Mouse (Mus musculus): ENCODE results near the gene Zc2hc1c. TPM values are rescaled to one million over a fixed set of nuclear protein-coding genes. Genes with fewer than 3 reads are reported as not detected.

The Zc2hc1c gene
- polyA plus RNA-seq, 1 experiment from 2014 or later = 0.96 TPM

DNA sequence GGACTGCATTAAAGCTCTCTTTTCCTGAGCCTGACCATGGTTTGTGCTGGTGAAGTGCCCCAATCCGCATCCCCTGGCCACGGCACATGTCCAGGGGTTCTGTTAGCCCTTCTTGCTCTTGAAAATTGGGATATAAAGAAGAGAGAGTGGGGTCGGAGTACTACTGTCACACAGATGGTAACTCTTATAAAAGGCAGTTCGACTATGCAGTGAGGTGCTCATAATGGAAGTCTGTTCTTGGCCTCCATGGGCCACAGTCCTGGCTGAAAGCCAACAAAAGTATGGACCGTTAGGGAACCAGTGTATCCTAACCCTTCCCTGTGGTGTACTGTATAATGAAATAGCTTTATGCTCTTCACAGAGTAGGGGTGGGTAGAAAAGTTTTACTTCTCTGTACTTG is 8.5 kb downstream of the Zc2hc1c start:
- Histone ChIP-seq H3K4me1 (replicated peaks; ENCODE audit: control insufficient read depth, insufficient read depth, low read length) (no peaks in the 10 kb centered on the region), H3K27me3 (replicated peaks; ENCODE audit: control insufficient read depth, insufficient read depth, low read length) (no peaks in the 10 kb centered on the region), H3K4me2 (replicated peaks; ENCODE audit: low read depth) (no peak overlapping the region), H3K4me3 (ENCODE audit: low read depth, low read length) (no peak overlapping the region), H3K9me3 (ENCODE audit: control insufficient read depth) (no peaks in the 10 kb centered on the region), H3K9ac (ENCODE audit: low read depth, low read length) (no peak overlapping the region), H3K36me3 (ENCODE audit: control insufficient read depth, insufficient read depth) (peaks cover 15% of the 10 kb centered on the region), H3K27ac (ENCODE audit: low read depth, low read length) (no peak overlapping the region)
- 79% methylated on average over 5 of the region's 5 CpGs for WGBS
- no peak for TF ChIP-seq CTCF (IDR thresholded peaks at IDR 0.05; ENCODE audit: low read depth)
- ATAC-seq = no peak

DNA sequence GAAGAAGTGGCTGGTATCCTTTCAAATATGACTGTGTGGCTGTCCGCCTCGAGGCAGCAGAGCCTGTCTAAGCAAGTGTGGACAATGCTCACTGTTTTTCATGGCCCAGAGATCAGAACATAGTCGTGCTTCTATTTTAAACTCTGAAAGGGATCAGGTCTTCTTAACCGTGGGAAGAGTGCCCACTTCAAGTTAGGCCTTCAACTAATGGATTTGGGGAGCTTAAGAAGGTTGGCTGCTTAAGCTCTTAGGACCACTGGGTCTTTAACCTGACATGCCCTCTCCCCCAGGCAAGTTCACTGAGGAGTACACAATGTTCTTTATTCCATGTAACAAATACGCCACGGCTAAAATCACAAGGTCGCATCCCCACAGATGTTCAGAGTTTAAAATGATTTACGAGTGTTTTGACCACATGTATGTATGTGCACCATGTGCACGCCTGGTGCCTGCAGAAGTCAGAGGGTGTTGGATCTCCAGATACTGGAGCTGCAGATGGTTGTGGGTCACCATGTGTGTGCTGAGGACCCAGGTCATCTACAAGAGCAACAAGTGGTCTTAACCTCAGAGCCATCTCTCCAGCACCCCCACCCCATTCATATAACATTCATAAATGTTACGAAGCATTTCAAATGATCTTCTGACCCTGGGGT is 9.1 kb downstream of the Zc2hc1c start:
- H3K4me1 ChIP-seq (replicated peaks; ENCODE audit: control insufficient read depth, insufficient read depth, low read length) = no peaks in the 10 kb centered on the region
- peaks cover 19% of the 10 kb centered on the region for H3K36me3 ChIP-seq (ENCODE audit: control insufficient read depth, insufficient read depth)
- no peaks in the 10 kb centered on the region for H3K9me3 ChIP-seq (ENCODE audit: control insufficient read depth)
- no peak overlapping the region for H3K4me3 ChIP-seq (ENCODE audit: low read depth, low read length)
- no peaks in the 10 kb centered on the region for H3K27me3 ChIP-seq (replicated peaks; ENCODE audit: control insufficient read depth, insufficient read depth, low read length)
- H3K9ac ChIP-seq (ENCODE audit: low read depth, low read length) = no peak overlapping the region
- no peak overlapping the region for H3K4me2 ChIP-seq (replicated peaks; ENCODE audit: low read depth)
- no peak overlapping the region for H3K27ac ChIP-seq (ENCODE audit: low read depth, low read length)
- no peak for ATAC-seq
- TF ChIP-seq CTCF (IDR thresholded peaks at IDR 0.05; ENCODE audit: low read depth) = no peak
- WGBS = 82% methylated on average over 10 of the region's 10 CpGs

DNA sequence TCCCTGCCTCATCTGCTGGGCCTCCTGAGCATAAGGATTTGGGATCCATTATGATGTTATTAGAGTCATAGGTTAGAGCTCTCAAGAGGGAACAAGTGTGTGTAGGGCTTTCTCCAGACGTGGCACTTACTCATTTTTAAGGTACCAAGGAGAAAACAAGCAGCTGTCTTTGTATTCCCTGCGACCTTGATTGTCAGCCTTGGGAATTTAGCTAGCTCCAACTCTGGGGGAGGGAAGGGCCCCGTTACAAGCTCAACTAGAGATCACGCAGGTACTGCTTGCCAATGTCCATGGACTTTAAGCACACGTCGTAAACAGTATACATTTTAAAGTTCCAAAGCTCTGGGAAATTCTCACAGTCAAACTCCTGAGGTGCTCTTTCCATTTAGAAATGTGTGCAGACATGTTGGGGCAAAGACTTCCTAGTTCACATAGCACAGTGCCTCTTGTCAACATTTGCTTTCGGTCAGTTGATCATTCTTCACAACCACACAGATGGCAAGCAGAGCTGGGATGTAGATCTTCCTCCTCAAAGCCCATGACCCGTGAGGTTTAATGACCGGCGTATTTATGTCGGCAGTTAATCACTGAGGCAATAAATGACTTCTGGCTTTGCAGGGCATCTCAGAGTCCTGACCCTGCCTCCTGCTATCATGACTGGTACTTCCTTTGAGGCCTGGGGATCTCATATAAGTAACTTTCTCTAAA is 9.9 kb downstream of the Zc2hc1c start:
- H3K9ac ChIP-seq (ENCODE audit: low read depth, low read length) = no peak overlapping the region
- no peak overlapping the region for H3K4me3 ChIP-seq (ENCODE audit: low read depth, low read length)
- H3K27me3 ChIP-seq (replicated peaks; ENCODE audit: control insufficient read depth, insufficient read depth, low read length) = no peaks in the 10 kb centered on the region
- H3K27ac ChIP-seq (ENCODE audit: low read depth, low read length) = no peak overlapping the region
- H3K36me3 ChIP-seq (ENCODE audit: control insufficient read depth, insufficient read depth) = peaks cover 24% of the 10 kb centered on the region
- WGBS = 31% methylated on average over 11 of the region's 11 CpGs
- no peaks in the 10 kb centered on the region for H3K4me1 ChIP-seq (replicated peaks; ENCODE audit: control insufficient read depth, insufficient read depth, low read length)
- no peaks in the 10 kb centered on the region for H3K9me3 ChIP-seq (ENCODE audit: control insufficient read depth)
- ATAC-seq = peak; percentile 61; the same call in 1 of the 2 replicates
- no peak overlapping the region for H3K4me2 ChIP-seq (replicated peaks; ENCODE audit: low read depth)
- TF ChIP-seq CTCF (IDR thresholded peaks at IDR 0.05; ENCODE audit: low read depth) = no peak

DNA sequence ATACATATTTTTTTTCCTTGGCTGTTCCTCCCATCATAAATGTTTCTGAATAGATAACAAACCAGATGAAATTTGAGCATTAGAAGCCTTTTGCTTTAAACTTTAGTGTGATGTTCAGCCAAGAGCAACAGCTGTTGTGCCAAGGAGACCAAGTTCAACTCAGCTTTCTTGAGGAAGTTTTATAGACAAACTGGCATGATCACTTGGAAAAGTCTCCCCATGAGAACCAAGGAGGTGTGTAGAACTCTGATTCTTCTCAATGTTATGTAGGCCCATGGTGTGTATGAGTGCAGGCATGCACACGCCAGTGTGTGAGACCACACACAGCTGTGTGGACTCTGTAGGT is 10.4 kb downstream of the Zc2hc1c start:
- H3K27me3 ChIP-seq (replicated peaks; ENCODE audit: control insufficient read depth, insufficient read depth, low read length) = no peaks in the 10 kb centered on the region
- no peaks in the 10 kb centered on the region for H3K9me3 ChIP-seq (ENCODE audit: control insufficient read depth)
- WGBS = 63% methylated on average over 1 of the region's 1 CpGs
- H3K4me2 ChIP-seq (replicated peaks; ENCODE audit: low read depth) = no peak overlapping the region
- no peak for ATAC-seq
- no peak overlapping the region for H3K27ac ChIP-seq (ENCODE audit: low read depth, low read length)
- no peak for TF ChIP-seq CTCF (IDR thresholded peaks at IDR 0.05; ENCODE audit: low read depth)
- no peak overlapping the region for H3K9ac ChIP-seq (ENCODE audit: low read depth, low read length)
- H3K4me1 ChIP-seq (replicated peaks; ENCODE audit: control insufficient read depth, insufficient read depth, low read length) = no peaks in the 10 kb centered on the region
- peaks cover 28% of the 10 kb centered on the region for H3K36me3 ChIP-seq (ENCODE audit: control insufficient read depth, insufficient read depth)
- no peak overlapping the region for H3K4me3 ChIP-seq (ENCODE audit: low read depth, low read length)

DNA sequence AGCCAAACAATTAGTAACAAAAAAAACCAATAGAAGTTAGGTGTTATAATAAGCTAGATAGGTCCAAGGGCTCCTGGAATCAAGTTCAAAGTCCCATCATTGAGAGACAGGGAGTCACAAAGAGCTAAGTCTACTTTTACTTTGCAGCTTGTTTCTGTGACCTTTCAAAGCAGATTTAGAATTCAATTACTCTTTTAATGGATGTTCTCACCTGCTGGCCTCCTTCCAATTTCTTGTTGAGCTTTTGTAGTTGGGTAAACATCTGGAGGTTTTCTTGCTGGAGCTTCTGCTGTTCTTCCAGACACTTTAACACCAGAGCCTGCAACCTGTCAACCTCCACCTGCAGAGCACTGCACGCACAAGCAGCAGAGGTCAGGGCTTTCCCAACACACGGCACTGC is 14.9 kb downstream of the Zc2hc1c start:
- Histone ChIP-seq H3K4me3 (ENCODE audit: low read depth, low read length) (no peak overlapping the region), H3K4me1 (replicated peaks; ENCODE audit: control insufficient read depth, insufficient read depth, low read length) (no peaks in the 10 kb centered on the region), H3K27me3 (replicated peaks; ENCODE audit: control insufficient read depth, insufficient read depth, low read length) (no peaks in the 10 kb centered on the region), H3K4me2 (replicated peaks; ENCODE audit: low read depth) (no peak overlapping the region), H3K9me3 (ENCODE audit: control insufficient read depth) (no peaks in the 10 kb centered on the region), H3K27ac (ENCODE audit: low read depth, low read length) (no peak overlapping the region), H3K9ac (ENCODE audit: low read depth, low read length) (no peak overlapping the region), H3K36me3 (ENCODE audit: control insufficient read depth, insufficient read depth) (peaks cover 69% of the 10 kb centered on the region)
- no peak for TF ChIP-seq CTCF (IDR thresholded peaks at IDR 0.05; ENCODE audit: low read depth)
- ATAC-seq = no peak
- WGBS = 56% methylated on average over 2 of the region's 2 CpGs

DNA sequence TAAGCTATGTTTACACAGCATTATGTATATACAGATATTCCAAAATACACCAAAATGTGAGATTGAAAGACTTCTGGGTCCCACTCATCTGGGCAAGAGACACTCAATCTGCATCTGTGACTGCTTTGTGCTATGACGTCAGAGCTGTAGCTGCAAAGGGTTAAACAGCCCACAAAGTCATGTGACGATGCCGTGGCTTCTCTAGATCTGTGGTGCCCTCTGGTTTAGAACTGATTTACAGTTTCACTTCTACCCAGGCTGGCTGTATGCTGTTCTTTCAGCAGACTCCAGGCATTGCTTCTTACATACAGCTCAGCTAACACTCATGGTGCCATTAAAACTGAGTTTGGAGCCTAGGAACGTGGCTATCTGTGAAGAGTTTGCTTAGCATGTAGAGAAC is 16.3 kb downstream of the Zc2hc1c start:
- WGBS = 59% methylated on average over 4 of the region's 4 CpGs
- Histone ChIP-seq H3K9ac (ENCODE audit: low read depth, low read length) (no peak overlapping the region), H3K9me3 (ENCODE audit: control insufficient read depth) (no peaks in the 10 kb centered on the region), H3K4me1 (replicated peaks; ENCODE audit: control insufficient read depth, insufficient read depth, low read length) (no peaks in the 10 kb centered on the region), H3K27ac (ENCODE audit: low read depth, low read length) (no peak overlapping the region), H3K36me3 (ENCODE audit: control insufficient read depth, insufficient read depth) (peaks cover 84% of the 10 kb centered on the region), H3K4me2 (replicated peaks; ENCODE audit: low read depth) (no peak overlapping the region), H3K4me3 (ENCODE audit: low read depth, low read length) (no peak overlapping the region), H3K27me3 (replicated peaks; ENCODE audit: control insufficient read depth, insufficient read depth, low read length) (no peaks in the 10 kb centered on the region)
- 0 out of 2 replicates have a peak, but pooled peaks have one; percentile 21 for TF ChIP-seq CTCF (IDR thresholded peaks at IDR 0.05; ENCODE audit: low read depth)
- no peak for ATAC-seq
